Mouse (Mus musculus): ENCODE data around the gene Serpinb2. TPM values are rescaled to one million over a fixed set of nuclear protein-coding genes. Genes with fewer than 3 reads are reported as not detected.

Serpinb2 gene
- 2.0 and 2.5 TPM in 2 replicates for polyA plus RNA-seq (2012; rRNA removed)

GRCm38 (mm10) chr1:107511252-107511651 lies at the start of gene Serpinb2:
Gene Serpinb2, plus strand, starts transcription at chr1:107511423.

Other genes starting within 250 kb of the Serpinb2 start
- not detected in 2 replicates for gene Serpinb3b, start 233.1 kb upstream of the Serpinb2 start, polyA plus RNA-seq (2012; rRNA removed)
- gene Serpinb3c, start 233.1 kb upstream of the Serpinb2 start, polyA plus RNA-seq (2012; rRNA removed): not detected in 2 replicates
- gene Serpinb11, start 150.2 kb upstream of the Serpinb2 start, polyA plus RNA-seq (2012; rRNA removed): not detected in 2 replicates
- not detected in 2 replicates for gene Serpinb7, start 111.8 kb upstream of the Serpinb2 start, polyA plus RNA-seq (2012; rRNA removed)
- gene Serpinb8, start 78.6 kb downstream of the Serpinb2 start, polyA plus RNA-seq (2012; rRNA removed): 0.16 and 0.18 TPM in 2 replicates

Data from liver, embryonic 14 days (tissue).